Mouse (Mus musculus) G1E (cell line): Measurements from ENCODE around the gene Igsf3. TPM values are rescaled to one million over a fixed set of nuclear protein-coding genes. Genes with fewer than 3 reads are reported as not detected.

Source experiments
- ATAC-seq: 2 replicates; pipeline ENCODE4 v1.8.0; 2016; ENCODE audit warnings: mild to moderate bottlenecking; ENCODE audit not compliant: insufficient number of reproducible peaks, poor library complexity, low FRiP score, severe bottlenecking; ENCODE audit errors: extremely low read depth
- DNase-seq: peaks from one replicate; pipeline ENCODE4 v3.0.0; 2012; ENCODE audit warnings: low spot score
- H3K27me3 ChIP-seq: 2 replicates; pipeline ENCODE4 v1.6.1; 2012; ENCODE audit warnings: mild to moderate bottlenecking, low read length, inconsistent platforms; ENCODE audit not compliant: insufficient read depth
- H3K36me3 ChIP-seq: replicated peaks from 2 replicates; pipeline ENCODE3; 2012; ENCODE audit warnings: mild to moderate bottlenecking, inconsistent platforms
- H3K4me1 ChIP-seq: 2 replicates; pipeline ENCODE4 v1.6.1; 2012; ENCODE audit warnings: low read depth, low read length, inconsistent platforms, mixed read lengths; ENCODE audit not compliant: insufficient read depth
- H3K4me3 ChIP-seq: 2 replicates; pipeline ENCODE4 v1.5.1; 2012; ENCODE audit warnings: low read depth, mild to moderate bottlenecking, inconsistent platforms, low read length, moderate library complexity, mixed read lengths
- H3K9me3 ChIP-seq: replicated peaks from 2 replicates; pipeline ENCODE4 v1.6.1; 2012; ENCODE audit warnings: inconsistent platforms
- CTCF ChIP-seq: IDR thresholded peaks from 2 replicates; pipeline ENCODE4 v1.5.1; 2012; ENCODE audit warnings: low read depth, low read length, inconsistent platforms, mixed read lengths
- GATA1 ChIP-seq: IDR thresholded peaks from 2 replicates; pipeline ENCODE4 v1.6.1; 2012; ENCODE audit warnings: borderline replicate concordance, low read length, inconsistent platforms, mixed read lengths
- GATA2 ChIP-seq: IDR thresholded peaks from 2 replicates; pipeline ENCODE4 v1.6.1; 2012; ENCODE audit warnings: low read depth, low read length, inconsistent platforms, borderline replicate concordance
- POLR2AphosphoS5 ChIP-seq: IDR thresholded peaks from 2 replicates; pipeline ENCODE4 v1.6.1; 2012; ENCODE audit warnings: low read depth, low read length, inconsistent platforms; ENCODE audit not compliant: insufficient replicate concordance
- TAL1 ChIP-seq: conservative IDR thresholded peaks from 2 replicates; pipeline ENCODE4 v1.6.1; 2012; ENCODE audit warnings: low read depth, low read length, inconsistent platforms, mixed read lengths
- polyA plus RNA-seq: library from polyadenylated mRNA; stranded (reverse); fragments of >175 nt; gene quantifications from 2 replicates; pipeline ENCODE4 v1.2.3, GENCODE M21; 2012
- total RNA-seq, 2 experiments: library from RNA; stranded (forward) in 1 of 2; stranded (reverse) in 1 of 2; fragments of 200-1000 nt in 1 of 2; fragments of >200 nt in 1 of 2; fragmentation: Nextera tagmentation in 1 of 2; gene quantifications; 2 replicates each; pipeline ENCODE4 v1.2.3; 2014 to 2017

Igsf3 gene
- total and polyA plus RNA-seq, 3 experiments: 14.6 to 33.0 (median 19.1) TPM

DNA sequence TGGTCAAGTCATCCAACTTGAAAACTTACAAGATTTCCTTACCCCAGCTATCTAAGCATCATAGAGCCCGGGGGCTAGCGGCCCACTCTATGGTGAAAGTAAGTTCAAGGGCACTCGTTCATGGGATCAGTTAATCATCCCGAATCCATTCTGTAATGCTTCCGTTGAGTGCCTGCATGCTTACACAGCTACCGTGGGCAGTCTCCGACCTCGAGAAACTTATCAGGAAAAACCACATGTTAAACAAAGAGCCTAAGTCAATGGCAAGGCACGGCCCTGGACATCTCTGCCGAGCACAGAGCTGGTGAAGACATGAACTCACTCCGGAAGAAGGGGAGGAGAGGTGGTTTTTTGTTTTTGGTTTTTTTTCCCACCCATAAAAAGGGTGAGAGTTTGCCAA is 9.5 kb upstream of the Igsf3 start:
- Histone ChIP-seq H3K4me3 (peak overlapping the region; percentile 36; the same call in 1 of the 2 replicates), H3K27me3 (no peaks in the 10 kb centered on the region), H3K9me3 (no peaks in the 10 kb centered on the region), H3K36me3 (no peaks in the 10 kb centered on the region), H3K4me1 (peaks cover 82% of the 10 kb centered on the region)
- peak; percentile 76 for ATAC-seq
- no peak for DNase-seq
- TF ChIP-seq TAL1 (peak; percentile 25; the same call in 1 of the 2 replicates), GATA1 (no peak), GATA2 (no peak), POLR2AphosphoS5 (no peak), CTCF (no peak)

DNA sequence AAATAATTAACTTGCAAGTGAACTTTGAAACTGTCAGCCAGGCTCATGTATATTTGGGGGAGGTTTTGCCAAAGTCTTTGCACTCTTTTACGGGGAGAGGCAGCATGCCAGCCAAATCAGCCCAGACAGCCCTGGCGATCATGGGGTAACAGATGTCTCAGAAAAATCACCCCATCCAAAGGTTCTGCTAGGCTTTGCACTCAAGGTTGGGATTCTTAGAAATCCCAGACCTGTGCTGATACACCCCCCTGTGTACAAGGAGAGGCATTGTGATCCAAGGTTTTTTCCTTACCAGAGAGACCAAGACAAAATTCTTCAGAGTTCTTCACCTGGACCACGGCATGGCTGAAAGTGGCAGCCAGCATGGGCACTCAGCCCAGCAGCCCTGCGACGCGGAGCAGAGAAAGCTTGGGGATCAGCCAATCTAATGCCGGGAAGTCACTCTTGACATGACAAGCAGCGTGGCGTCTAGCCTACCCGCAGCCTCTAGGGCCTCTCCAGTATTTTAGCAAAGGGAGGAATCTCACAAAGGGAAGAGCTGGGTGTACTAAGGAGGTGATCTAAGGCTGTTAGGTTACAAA is 7.5 kb upstream of the Igsf3 start:
- TF ChIP-seq GATA1 (no peak), POLR2AphosphoS5 (no peak), CTCF (no peak), TAL1 (no peak), GATA2 (no peak)
- no peak for DNase-seq
- H3K4me1 ChIP-seq: peaks cover 91% of the 10 kb centered on the region

DNA sequence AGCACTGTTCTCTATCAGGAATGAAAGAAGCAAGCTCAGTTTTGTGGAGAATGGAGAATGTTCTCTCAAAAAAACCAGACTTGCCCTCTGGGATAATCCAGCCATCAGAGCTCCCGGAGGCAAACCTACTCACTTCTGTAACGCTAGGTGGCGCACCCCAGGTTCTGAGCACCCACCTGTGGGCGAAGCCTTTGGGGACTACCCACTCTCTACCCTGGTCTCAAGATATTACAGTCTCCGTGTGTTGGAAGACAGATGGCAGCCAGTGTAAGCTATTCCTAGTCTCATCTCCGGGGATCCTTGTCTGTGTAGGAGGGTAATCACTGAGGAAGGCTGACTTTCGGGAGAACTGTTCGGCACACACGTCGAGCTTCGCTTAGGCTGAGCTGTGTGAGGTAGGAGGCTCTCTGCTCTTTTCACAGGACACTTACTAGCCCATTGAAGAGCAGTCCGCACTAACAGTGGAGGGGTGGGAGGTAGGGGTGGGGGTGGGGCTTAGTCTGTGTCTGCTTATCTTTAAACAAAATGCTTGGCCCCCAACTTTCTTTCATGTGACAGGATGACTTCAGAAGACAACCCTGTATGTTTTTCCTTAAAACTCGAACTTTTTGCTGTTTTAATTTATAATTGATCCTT is 4.4 kb upstream of the Igsf3 start:
- TF ChIP-seq GATA1 (no peak), GATA2 (no peak), CTCF (peak; percentile 51), POLR2AphosphoS5 (no peak)
- H3K4me3 ChIP-seq: peak overlapping the region; percentile 70
- no peak for DNase-seq
- no peaks in the 10 kb centered on the region for H3K9me3 ChIP-seq
- peaks cover 93% of the 10 kb centered on the region for H3K4me1 ChIP-seq
- no peaks in the 10 kb centered on the region for H3K27me3 ChIP-seq
- H3K36me3 ChIP-seq: peaks cover 2% of the 10 kb centered on the region
- peak; percentile 70 for ATAC-seq

More for the DNA sequence above, 7.5 kb upstream of the Igsf3 start:
- no peaks in the 10 kb centered on the region for H3K27me3 ChIP-seq
- no peak for ATAC-seq
- H3K9me3 ChIP-seq: no peaks in the 10 kb centered on the region
- H3K36me3 ChIP-seq: no peaks in the 10 kb centered on the region
- no peak overlapping the region for H3K4me3 ChIP-seq

DNA sequence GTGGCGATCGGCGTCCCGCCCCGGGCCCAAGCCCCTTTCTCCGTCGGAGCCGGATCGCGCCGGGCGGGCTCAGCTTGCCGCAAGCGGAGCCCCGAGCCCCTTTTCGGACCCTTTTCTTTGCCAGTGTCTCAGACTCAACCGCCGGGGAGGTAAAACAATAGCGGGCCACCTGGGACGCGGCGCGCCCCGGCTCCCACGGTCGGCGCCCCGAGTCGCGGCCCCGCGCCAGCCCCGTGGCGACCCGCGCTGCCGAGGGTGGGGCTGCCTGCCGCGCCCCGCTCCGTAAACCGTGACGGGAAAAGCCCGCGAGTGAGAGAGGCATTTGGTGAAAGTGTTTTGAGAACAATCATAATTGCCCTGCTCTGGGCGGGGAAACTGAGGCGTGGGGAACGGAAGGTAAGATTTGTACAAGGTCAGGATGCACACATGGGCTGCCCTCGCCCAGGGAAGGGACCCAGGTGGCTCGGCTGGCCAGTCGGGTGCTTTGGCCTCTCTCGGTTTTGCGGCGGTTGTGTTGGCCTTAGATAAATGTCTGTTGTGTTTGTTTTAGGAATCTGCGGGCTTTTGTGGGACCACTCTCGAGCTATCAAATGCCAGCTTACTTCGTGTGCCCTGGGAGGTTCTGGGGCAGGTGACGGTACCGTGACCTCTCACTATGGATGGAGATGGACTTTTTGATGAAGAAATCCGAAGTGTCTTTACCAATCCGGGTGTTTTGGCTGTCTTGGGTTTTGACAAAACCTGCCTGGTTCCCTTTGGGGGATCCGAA is 557 bp downstream of the Igsf3 start:
- Histone ChIP-seq H3K9me3 (no peaks in the 10 kb centered on the region), H3K4me3 (peak overlapping the region; percentile 77), H3K27me3 (no peaks in the 10 kb centered on the region), H3K36me3 (peaks cover 45% of the 10 kb centered on the region), H3K4me1 (peaks cover 93% of the 10 kb centered on the region)
- no peak for ATAC-seq
- DNase-seq: no peak
- TF ChIP-seq GATA2: no peak

DNA sequence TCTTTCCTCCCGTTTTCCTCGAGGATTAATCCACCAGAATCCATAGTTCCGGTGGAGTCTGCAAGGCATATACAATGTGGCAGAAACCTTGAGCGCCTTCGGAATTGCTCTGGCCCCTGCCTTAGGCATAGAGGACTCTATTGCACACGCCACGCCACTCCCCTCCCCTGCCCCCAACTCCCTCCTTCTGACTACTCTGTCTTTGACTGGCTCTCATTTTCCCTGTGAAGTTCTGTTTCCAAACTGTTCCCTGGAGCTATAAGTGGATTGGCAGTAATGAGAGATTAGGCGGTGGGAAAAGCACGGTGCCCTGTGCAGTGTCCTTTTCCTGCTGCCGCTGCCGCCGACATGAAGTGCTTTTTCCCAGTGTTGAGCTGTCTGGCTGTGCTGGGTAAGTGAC is 1.2 kb downstream of the Igsf3 start:
- H3K36me3 ChIP-seq: peaks cover 52% of the 10 kb centered on the region
- peaks cover 95% of the 10 kb centered on the region for H3K4me1 ChIP-seq
- ATAC-seq (peak; percentile 32; the same call in 1 of the 2 replicates), DNase-seq (peak; percentile 55)
- H3K4me3 ChIP-seq: peak overlapping the region; percentile 77
- TF ChIP-seq CTCF (no peak), GATA1 (no peak), GATA2 (no peak), POLR2AphosphoS5 (no peak), TAL1 (no peak)
- H3K27me3 ChIP-seq: no peaks in the 10 kb centered on the region
- H3K9me3 ChIP-seq: no peaks in the 10 kb centered on the region

DNA sequence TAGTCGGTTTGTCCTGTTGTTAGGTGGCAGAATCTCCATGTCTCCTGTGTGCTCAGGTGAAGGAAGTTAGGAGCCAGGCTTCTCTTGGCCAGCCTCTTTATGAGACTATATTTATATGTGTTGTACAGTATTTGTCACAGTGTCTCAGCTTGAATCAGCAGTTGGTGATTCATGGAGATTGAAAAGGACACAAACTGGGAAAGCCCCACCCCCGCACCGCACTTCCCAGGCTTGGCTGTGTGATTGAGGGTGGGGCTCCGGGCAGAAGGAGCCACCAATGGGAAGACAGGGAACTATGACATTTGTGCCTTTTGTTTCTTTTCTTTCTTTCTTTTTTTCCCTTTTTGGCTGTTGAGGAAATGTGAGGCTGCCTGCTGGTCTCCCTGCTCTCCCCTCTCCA is 2.9 kb downstream of the Igsf3 start:
- Histone ChIP-seq H3K4me1 (peaks cover 83% of the 10 kb centered on the region), H3K36me3 (peaks cover 61% of the 10 kb centered on the region), H3K9me3 (no peaks in the 10 kb centered on the region), H3K4me3 (peak overlapping the region; percentile 40; the same call in 1 of the 2 replicates), H3K27me3 (no peaks in the 10 kb centered on the region)
- ATAC-seq (no peak), DNase-seq (no peak)
- TF ChIP-seq CTCF (no peak), GATA2 (no peak), TAL1 (no peak), POLR2AphosphoS5 (no peak), GATA1 (no peak)
